Mouse (Mus musculus): ENCODE results near the gene Cacna1e.

The Cacna1e gene

GRCm38 (mm10) chr1:154884275-154885206 lies at the start of gene Cacna1e:
Gene Cacna1e, minus strand, starts transcription at chr1:154884501.
- no peak for DNase-seq (ENCODE audit: low read depth, low spot score)

GRCm38 (mm10) chr1:154918406-154918805 lies 34.1 kb upstream of the Cacna1e start:
- DNase-seq (ENCODE audit: low read depth, low spot score) = peak; percentile 3

- peak; percentile 47 for DNase-seq (ENCODE audit: low read depth, low spot score)
These were observed 33.1 kb upstream of the Cacna1e start for GRCm38 (mm10) chr1:154917438-154917837.

GRCm38 (mm10) chr1:154909554-154909953 lies 25.3 kb upstream of the Cacna1e start:
- DNase-seq (ENCODE audit: low read depth, low spot score) = no peak

- DNase-seq (ENCODE audit: low read depth, low spot score) = no peak
These were observed 13.1 kb upstream of the Cacna1e start for GRCm38 (mm10) chr1:154897390-154897789.

GRCm38 (mm10) chr1:154890244-154890643 lies 5.9 kb upstream of the Cacna1e start:
- DNase-seq (ENCODE audit: low read depth, low spot score) = no peak

- DNase-seq (ENCODE audit: low read depth, low spot score) = no peak
These were observed 4.2 kb upstream of the Cacna1e start for GRCm38 (mm10) chr1:154888495-154888894.

GRCm38 (mm10) chr1:154888018-154888417 lies 3.7 kb upstream of the Cacna1e start:
- no peak for DNase-seq (ENCODE audit: low read depth, low spot score)

- DNase-seq (ENCODE audit: low read depth, low spot score) = no peak
These were observed 3.2 kb upstream of the Cacna1e start for GRCm38 (mm10) chr1:154887546-154887945.

GRCm38 (mm10) chr1:154886611-154887010 lies 2.3 kb upstream of the Cacna1e start:
- DNase-seq (ENCODE audit: low read depth, low spot score) = no peak

- no peak for DNase-seq (ENCODE audit: low read depth, low spot score)
These were observed 877 bp upstream of the Cacna1e start for GRCm38 (mm10) chr1:154885207-154885548.

- DNase-seq (ENCODE audit: low read depth, low spot score) = no peak
These were observed 607 bp downstream of the Cacna1e start for GRCm38 (mm10) chr1:154883596-154884191.

- no peak for DNase-seq (ENCODE audit: low read depth, low spot score)
These were observed 18.3 kb downstream of the Cacna1e start for GRCm38 (mm10) chr1:154865981-154866380.

- no peak for DNase-seq (ENCODE audit: low read depth, low spot score)
These were observed 22.9 kb downstream of the Cacna1e start for GRCm38 (mm10) chr1:154861416-154861815.

- DNase-seq (ENCODE audit: low read depth, low spot score) = no peak
These were observed 29.7 kb downstream of the Cacna1e start for GRCm38 (mm10) chr1:154854564-154854963.

- no peak for DNase-seq (ENCODE audit: low read depth, low spot score)
These were observed 33.6 kb downstream of the Cacna1e start for GRCm38 (mm10) chr1:154850515-154851287.

- no peak for DNase-seq (ENCODE audit: low read depth, low spot score)
These were observed 35.4 kb downstream of the Cacna1e start for GRCm38 (mm10) chr1:154848683-154849579.

- DNase-seq (ENCODE audit: low read depth, low spot score) = no peak
These were observed 37.4 kb downstream of the Cacna1e start for GRCm38 (mm10) chr1:154846900-154847299.

- DNase-seq (ENCODE audit: low read depth, low spot score) = no peak
These were observed 40.9 kb downstream of the Cacna1e start for GRCm38 (mm10) chr1:154843427-154843826.

GRCm38 (mm10) chr1:154842336-154842735 lies 42.0 kb downstream of the Cacna1e start:
- no peak for DNase-seq (ENCODE audit: low read depth, low spot score)

- no peak for DNase-seq (ENCODE audit: low read depth, low spot score)
These were observed 43.2 kb downstream of the Cacna1e start for GRCm38 (mm10) chr1:154841057-154841630.

Data from 3T3-L1 (cell line).